Mouse (Mus musculus) kidney, adult 8-10 months (tissue): ENCODE results near the gene Cdh12.
"Not testable (repeated sequence)": the region's sequence is repeated elsewhere in the genome, so short reads cannot be mapped to it uniquely, and the experiment has no call there.

ENCODE experiments used
- DNase-seq, 2 experiments: peaks; one replicate each; pipeline ENCODE4 v3.0.0; 2022

Gene Cdh12

DNA sequence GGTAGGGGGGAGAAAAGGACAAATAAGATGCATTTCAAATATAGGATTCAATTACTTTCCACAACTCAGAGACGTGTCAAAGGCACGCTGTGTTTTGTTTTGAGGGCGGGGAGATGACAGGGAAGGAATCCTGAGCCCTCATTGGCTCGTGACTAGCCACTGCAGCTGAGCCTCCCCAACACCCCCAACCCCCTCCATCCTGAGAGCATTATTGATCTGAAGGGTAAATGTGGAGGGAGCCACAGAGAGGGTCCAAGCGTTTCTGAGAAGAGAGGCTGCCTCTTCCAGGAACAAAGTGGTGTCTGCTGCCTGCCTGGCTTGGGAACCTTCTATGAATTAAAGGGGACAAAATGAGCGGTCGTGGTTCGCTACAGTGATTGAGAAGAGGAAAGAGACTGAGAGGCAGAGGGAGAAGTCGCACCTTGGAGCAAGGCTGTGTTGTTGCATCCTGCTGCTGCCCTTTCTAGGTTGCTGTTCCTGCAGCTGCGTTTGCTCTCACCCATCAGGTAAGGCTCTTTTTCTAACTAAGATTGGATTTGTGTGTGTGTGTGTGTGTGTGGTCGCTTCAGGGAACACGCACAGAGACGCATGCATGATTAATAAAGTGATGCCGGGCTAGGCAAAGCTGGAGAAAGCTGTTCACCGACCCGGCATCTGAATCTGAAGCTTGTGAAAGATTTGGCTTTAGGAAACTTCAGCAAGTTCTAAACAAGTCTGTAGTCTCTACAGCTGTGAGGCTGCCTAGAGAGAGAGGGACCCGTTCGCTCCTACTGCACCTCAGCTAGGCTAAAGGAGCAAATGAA is at the start of gene Cdh12:
Cdh12 (plus strand) TSS at position 405 of the 803 bp plus-strand sequence.
- DNase-seq: no peak

- no peak for DNase-seq
Observed at GRCm38 (mm10) chr15:20403596-20403995, 45.5 kb upstream of the Cdh12 start.

DNA sequence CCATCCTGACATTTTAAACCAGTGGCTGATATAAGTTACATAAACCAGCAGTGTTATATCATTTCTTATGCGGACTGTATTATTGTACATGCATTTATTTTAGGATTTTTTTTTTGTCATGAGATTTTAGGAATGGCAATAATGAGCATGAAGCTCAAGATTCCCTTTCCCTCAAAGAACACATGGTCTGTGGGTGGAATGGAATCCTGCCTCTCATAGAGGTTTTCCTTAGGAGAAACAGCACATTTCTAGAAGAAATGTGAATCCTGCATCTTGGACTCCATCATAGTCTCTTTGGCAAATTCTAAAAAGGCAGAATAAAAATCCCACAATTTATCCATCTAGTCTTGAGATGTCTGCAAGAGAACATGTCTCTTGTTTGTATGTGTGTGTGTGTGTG is 35.7 kb upstream of the Cdh12 start:
- DNase-seq: no peak

DNA sequence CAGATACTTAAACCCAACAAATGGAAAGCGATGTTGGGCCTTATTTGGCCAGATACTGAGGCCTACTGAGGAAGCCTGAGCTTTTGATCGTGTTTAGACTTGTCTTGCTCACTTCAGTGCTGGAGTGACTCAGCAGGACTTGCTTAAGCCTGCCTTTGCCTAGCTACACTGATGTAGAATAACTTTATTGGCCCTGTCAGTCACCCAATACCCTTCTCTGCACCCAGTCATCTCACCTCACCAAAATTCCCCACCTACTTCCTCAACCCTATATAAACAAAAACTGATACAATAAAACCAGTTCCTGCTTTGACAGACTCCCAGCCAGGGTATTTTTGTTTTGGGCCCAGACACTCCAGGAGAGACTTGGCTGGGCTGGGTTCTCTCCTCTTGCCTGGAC is 12.7 kb upstream of the Cdh12 start:
- no peak for DNase-seq

- no peak for DNase-seq
Observed at GRCm38 (mm10) chr15:20450558-20450957, 1.5 kb downstream of the Cdh12 start.

GRCm38 (mm10) chr15:20458508-20458907 is 9.4 kb downstream of the Cdh12 start:
- no peak for DNase-seq

- DNase-seq: no peak
Observed at GRCm38 (mm10) chr15:20462500-20462899, 13.4 kb downstream of the Cdh12 start.

- DNase-seq: no peak
Observed at GRCm38 (mm10) chr15:20463601-20464000, 14.5 kb downstream of the Cdh12 start.

DNA sequence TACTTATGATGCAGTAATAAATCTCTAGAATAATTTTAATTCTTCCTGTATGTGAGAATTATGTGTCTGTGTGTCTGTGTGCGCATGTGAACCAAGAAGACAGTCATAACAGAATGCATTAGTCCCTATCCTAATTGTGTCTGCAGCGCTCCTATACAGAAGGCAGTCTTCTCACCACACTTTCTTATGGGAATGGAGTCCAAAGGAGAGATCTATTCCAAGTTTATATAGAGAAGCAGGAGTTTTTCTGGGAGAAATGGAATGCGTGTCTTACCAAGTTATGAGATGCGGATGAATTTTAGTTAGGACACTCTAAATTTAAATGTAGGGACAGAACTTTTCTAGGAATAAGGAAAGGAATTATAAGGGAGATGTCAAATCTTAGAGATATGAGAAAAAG is 101.9 kb downstream of the Cdh12 start:
- no peak for DNase-seq

GRCm38 (mm10) chr15:20571012-20571411 is 121.9 kb downstream of the Cdh12 start:
- DNase-seq: no peak

- no peak for DNase-seq
Observed at GRCm38 (mm10) chr15:20582567-20583075, 133.6 kb downstream of the Cdh12 start.

DNA sequence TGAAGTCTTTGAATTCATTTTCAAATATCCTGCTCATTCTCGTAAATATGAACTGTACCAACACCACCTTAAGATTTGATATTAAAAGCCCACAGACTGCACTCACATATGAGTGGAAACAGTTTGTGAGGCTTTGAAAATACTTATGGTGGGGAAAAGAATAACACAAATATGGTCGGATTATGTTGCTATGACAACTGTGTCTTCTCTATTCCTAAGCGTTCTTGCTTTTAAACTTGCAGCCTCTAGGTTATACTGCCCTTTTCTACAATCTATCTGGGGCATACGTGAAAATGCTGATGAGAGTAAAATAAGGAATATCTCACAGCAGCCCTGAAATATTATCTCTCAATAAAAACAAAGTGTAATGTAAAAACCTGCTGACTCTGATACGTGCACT is 142.5 kb downstream of the Cdh12 start:
- no peak for DNase-seq

DNA sequence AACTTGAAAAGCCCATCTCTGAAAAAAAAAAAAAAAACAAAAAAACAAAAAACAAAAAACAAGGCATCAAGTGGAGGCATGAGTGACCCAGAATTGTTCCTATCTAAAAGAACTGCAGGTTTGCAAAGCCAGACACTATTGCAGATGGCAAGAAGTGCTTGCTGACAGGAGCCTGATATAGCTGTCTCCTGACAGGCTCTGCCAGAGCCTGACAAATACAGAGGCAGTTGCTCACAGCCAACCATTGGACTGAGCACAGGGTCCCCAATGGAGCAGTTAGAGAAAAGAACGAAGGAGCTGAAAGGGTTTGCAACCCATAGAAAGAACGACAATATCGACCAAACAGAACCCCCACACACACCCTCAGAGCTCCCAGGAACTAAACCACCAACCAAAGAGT is 156.7 kb downstream of the Cdh12 start:
- DNase-seq: not testable (repeated sequence)

DNA sequence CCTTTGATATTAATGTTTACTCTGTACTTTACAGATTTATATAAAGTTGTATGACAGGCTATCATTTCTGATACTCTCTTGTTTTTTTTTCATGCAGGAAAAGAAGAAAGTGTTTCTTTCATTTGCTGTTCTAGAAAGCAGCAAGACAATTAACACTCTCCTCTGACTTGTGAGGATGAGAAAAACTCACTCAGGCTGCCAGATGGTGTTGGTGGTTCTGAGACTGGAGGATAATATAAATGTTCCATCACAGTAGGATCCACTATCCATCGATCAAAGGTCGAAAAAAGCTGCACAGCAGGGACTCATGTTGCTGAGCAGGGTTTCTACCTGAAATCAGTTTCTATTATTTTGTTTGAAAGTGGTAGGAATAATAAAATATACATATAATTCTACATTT is 185.5 kb downstream of the Cdh12 start:
- DNase-seq: no peak

DNA sequence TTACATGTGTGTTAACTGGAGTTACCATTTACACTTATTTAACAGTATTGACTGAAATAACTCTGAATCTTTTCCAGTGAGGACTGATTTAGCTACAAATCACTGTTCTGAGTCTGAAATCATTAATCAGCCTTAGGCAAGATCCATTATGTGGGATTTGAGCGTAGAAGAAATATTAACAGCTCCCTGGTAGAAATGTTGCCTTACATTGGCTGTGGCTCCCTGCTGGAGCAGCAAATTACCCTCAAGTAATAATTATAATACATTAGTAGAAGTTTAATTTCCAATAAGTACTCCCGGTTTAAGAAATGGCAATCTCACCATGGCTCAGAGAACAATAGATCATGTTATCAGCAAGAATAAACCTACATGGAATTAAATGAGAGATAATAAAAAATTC is 190.1 kb downstream of the Cdh12 start:
- no peak for DNase-seq

DNA sequence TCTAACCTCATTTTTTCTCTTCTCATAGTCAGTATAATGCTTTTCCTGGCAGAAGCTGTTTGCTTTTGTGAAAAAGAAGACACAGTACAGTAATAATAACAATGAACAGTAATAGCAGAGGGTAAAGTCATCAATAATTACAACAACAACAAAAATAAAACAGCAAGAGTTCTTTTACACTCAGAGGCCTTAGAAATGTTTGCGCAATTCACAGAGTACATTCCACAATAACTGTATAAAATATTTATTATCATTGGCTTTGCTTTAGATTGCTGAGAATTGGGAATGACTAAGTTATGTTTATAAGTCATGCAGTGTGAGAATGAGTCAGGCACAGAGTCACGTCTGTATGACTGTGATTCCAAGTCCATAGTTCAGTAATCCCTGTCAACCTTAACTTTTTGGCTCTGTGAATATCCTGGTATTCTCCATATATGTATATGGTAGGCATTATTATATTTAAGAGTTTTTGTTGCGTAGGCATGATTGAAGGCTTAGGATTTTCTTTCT is 193.9 kb downstream of the Cdh12 start:
- DNase-seq: no peak

- DNase-seq: no peak
Observed at GRCm38 (mm10) chr15:20660221-20660620, 211.2 kb downstream of the Cdh12 start.

- no peak for DNase-seq
Observed at GRCm38 (mm10) chr15:20666650-20667049, 217.6 kb downstream of the Cdh12 start, which contains the start of gene Acot10. Acot10 (minus strand) TSS chr15:20666750.

DNA sequence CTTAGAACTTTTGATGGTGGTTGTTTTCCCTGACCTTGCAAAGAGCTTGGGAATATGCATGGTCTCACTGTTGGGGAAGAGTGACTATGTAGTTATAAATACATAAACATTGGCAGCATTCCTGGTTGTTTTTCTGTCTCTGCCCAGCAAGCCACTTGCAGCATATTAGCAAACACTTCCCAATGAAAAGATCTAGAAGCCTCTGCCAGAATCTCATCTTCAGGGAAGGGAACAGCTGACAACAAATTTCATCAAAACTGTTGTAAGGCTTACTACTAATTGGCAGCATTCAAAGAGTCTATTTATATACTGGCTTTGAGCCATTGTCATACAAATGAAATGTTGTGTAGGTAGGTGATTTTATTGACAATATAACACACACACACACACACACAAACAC is 218.3 kb downstream of the Cdh12 start:
- DNase-seq: no peak

- DNase-seq: no peak
Observed at GRCm38 (mm10) chr15:20667989-20668388, 218.9 kb downstream of the Cdh12 start.

- DNase-seq: not testable (repeated sequence)
Observed at GRCm38 (mm10) chr15:20669507-20669906, 220.4 kb downstream of the Cdh12 start.

- no peak for DNase-seq
Observed at GRCm38 (mm10) chr15:20682719-20683118, 233.7 kb downstream of the Cdh12 start.

DNA sequence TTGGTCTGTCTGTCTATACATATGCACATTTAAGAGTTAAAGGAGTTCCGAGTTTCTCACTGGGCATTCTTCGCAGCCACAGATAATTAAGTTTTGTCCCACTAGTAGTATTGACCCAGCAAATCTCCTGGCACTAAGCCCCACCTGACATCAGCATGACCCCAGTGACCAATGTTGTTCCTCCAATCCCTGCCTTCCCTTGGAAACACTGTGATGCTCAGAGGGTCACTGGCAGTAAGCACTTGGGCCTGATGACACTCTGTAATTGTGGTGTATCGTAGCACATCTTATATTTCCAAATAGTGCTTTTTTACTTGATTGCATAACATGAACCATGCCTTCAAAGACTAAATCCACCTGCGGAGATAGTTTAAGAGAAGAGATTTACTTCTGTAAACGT is 235.1 kb downstream of the Cdh12 start:
- DNase-seq: no peak

GRCm38 (mm10) chr15:20696229-20696628 is 247.2 kb downstream of the Cdh12 start:
- no peak for DNase-seq

GRCm38 (mm10) chr15:20711859-20712258 is 262.8 kb downstream of the Cdh12 start:
- DNase-seq: no peak
